Mouse (Mus musculus): ENCODE data around the gene Kcnk6.
A peak's percentile ranks its signal among the peaks of the same experiment; 100 is the strongest.
"Not testable (repeated sequence)": the region's sequence is repeated elsewhere in the genome, so short reads cannot be mapped to it uniquely, and the experiment has no call there.

Gene Kcnk6

DNA sequence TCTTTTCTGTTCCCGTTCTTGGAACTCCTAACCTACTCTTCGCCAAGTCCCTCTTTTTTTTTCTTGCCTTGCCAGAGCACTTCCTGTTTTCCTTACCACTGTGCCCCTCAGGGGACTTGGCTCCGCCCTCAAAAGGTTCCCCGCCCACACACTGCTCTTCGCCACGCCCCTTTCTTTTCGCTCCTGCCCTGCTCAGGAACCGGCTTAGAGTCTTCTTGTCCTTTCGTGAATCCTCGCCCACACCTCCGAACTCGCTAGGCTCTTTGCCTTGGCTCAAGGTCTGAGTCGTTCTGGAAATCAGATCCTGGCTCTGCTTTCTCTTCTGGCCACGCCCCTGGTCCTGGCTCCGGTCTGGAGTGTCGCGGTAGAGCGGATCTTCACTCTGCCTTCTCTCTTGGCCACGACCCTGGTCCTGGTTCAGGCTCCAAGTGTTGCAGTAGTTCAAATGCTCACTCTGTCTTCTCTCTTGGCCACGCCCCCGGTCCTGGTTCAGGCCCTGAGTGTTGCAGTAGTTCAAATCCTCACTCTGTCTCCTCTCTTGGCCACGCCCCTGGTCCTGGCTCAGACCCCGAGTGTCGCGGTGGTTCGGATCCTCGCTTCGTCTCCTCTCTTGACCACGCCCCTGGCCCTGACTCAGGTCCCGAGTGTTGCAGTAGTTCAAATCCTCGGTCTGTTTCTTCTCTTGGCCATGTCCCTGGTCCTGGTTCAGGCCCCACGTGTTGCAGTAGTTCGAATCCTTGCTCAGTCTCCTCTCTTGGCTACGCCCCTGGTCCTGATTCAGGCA, 20.7 kb downstream of the Kcnk6 start:
- DNase-seq (ENCODE audit: low read depth, low spot score): peak; percentile 91

DNA sequence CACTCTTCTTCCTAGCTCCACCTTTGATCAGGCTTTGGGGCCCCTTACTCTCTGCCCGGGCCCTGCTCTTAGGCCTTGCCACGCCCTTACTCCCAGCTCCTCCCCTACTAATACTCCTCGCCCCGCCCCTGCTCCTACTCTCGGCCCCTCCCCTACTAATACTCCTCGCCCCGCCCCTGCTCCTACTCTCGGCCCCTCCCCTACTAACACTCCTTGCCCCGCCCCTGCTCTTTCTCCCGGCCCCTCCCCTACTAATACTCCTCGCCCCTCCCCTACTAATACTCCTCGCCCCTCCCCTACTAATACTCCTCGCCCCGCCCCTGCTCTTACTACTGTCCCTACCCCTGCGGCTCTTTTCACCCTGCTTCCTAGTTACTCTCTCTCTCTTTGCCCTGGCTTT, 21.3 kb downstream of the Kcnk6 start:
- peak; percentile 71 for DNase-seq (ENCODE audit: low read depth, low spot score)

DNA sequence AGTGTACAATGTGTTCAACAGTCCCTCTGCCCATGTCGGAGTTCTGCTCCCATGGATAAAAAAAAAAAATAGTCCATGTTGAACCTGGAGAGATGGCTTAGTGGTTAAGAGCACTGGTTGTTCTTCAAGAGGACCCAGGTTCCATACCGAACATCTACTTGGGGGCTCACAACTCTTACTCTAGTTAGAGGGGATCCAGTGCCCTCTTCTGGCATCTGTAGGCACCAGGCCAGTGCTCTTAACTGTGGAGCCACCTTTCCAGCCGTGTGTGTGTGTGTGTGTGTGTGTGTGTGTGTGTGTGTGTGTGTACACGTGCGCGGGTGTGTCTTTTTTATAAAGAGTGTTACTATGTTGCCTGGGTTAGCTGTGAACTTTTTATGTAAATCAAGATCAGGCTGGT, 29.7 kb downstream of the Kcnk6 start:
- DNase-seq (ENCODE audit: low read depth, low spot score): no peak

DNA sequence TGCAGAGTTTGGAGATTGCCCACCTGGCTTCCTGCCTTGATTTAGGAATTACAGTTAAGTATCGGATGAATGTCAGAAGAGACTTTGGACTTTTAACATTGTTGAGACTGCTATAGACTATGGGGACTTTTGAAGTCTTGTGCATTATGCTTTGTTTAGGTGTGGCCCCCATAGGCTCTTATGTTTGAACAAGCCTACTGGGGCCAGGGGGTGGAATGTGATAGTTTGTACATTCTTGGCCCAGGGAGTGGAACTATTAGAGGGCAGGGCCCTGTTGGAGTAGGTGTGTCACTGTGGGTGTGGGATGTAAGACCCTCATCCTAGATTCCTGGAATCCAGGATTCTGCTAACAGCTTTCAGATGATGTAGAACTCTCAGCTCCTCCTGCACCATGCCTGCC, 38.1 kb downstream of the Kcnk6 start:
- not testable (repeated sequence) for DNase-seq (ENCODE audit: low read depth, low spot score)

DNA sequence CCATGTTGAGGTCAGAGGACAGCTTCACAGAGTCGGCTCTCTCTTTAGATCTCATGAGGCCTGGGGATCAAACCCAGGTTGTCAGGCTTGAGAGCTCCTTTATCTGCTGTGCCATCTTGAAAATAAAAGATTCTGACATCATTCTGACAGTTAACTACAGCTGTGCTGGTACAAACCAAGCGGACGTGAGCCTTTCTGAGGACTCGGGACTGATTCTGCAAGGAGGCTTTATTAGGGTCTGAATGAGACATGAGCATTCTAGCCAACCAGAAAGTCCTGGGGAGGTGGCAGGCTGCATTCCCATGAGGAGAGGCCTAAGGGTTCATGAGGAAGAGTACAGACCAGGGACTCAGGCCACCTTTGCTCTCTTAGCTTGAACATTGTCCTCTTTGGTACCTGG, 51.0 kb downstream of the Kcnk6 start:
- DNase-seq (ENCODE audit: low read depth, low spot score): not testable (repeated sequence)

DNA sequence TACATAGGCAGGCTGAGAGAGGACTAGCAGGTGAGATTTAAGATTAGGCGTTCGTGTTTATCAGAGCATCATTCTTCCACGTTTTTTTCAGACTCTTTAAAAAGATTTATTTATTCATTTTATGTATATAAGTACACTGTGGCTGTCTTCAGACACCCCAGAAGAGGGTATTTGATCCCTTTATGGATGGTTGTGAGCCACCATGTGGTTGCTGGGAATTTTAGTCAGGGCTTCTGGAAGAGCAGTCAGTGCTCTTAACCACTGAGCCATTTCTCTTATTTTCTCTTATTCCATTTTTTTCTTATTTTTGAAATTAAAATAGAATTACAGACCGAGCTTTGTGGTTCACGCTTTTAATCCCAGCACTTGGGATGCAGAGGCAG, 51.5 kb downstream of the Kcnk6 start:
- DNase-seq (ENCODE audit: low read depth, low spot score): no peak

DNA sequence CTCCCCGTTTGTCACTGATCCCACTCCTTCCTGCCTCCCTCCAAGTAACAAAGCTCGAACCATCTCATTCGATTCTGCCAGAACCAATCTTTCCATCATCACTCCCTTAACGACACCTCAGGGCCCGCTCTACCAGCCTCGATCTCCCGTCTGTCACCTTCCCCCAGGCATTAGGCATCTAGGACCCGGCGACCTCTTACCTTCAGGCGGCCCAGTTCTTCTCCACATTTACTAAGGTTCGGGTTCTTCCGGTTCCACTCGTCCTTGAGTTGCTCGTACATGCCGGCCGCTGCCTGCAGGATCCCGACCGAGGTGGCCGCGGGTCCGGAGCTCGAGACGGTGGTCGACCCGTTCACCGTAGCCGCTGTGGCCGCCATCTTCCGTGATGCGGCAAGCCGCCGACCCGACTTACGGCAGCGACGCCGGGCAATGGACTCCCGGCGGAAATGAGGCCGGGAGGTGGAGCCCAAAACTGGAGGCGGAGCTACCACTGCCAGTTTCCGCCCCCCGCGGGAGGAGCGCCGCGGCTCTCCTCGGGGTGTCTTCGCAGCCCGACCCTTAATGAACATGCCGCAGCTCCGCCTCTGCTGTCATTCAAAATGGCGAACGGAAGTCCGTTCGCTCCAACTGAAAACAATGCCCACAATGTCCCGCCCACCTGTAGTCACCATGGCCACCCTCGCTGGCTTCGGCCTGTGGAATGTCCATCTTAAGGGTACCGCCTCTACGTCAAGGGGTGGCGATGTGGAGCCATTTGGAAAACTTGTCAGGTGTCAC, 52.0 kb downstream of the Kcnk6 start, which contains the start of gene Psmd8:
Gene Psmd8, minus strand, starts transcription at position 625 of the 777 bp plus-strand sequence.
- peak; percentile 98 for DNase-seq (ENCODE audit: low read depth, low spot score)

DNA sequence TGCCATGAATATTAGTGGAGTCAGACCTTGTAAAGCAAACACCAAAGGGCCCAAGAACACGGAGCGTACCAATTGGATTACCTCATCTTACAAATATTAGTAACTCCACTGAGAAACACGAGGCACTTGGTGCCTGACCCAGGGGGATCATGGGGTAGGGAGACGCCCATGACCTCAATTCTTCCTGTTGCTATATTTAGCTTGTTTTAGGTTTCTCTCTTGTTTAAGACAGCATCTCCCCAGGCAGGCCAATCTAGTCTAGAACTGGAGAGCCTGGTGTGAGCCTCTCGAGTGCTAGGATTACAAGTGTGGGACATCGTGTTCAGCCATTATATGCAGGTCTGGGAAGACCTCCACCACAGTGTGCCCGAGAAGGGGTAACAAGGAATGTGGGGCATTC, 53.0 kb downstream of the Kcnk6 start:
- DNase-seq (ENCODE audit: low read depth, low spot score): peak; percentile 56

DNA sequence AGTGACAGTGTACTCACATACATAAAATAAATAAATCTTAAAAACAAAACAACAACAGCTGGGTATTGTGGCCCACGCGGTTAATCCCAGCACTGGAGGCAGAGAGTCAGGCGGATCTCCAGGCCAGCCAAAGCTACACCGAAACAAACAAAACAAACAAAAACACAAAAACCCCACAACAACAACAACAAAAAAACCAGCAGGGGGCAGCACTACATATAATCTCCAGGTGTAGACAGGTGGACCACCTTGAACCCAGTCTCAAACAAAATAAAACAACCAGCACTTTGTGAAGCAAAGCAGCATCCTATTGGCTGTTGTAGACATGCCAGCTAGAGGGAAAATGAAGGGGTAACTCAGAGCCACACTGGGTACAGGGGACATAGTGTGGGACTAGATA, 54.2 kb downstream of the Kcnk6 start:
- peak; percentile 55 for DNase-seq (ENCODE audit: low read depth, low spot score)

DNA sequence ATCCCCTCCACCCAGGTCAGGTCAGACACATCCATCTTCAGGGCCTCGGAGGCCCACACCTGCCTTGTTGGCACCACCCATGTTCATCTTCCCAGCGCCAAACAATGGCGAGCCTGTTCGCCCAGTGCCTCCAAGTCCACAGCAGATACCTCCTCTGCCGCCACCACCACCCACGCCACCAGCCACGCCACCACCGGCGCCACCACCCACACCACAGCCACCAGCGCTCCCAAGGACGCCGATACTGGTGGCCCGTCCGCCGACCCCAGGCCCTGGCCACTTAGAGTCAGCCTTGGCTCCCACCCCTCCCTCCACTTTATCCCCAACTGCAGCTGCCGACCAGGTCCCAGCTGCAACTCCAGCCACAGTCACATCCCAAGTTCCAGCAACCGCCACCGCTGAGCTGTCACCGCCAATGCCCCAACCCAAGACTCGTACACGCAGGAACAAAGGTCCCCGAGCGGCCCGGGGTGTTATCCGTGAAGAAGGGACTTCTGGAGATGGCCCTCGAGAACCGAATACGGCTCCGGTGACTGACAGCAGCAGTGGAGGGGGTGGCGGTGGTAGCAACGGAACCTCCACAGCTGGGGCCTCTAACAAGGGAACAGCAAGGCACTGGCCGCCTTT, 59.8 kb downstream of the Kcnk6 start:
- no peak for DNase-seq (ENCODE audit: low read depth, low spot score)
